Mouse (Mus musculus) CH12.LX (cell line): ENCODE measurements around the gene Rgs3. TPM values are rescaled to one million over a fixed set of nuclear protein-coding genes. Genes with fewer than 3 reads are reported as not detected.

ENCODE experiments used
- DNase-seq: peaks from one replicate; pipeline ENCODE4 v3.0.0-alpha.2; 2013; ENCODE audit errors: extremely low read depth
- H3K27ac ChIP-seq: 2 replicates; pipeline ENCODE4 v1.5.1; 2012; ENCODE audit warnings: low read depth, mild to moderate bottlenecking, control low read depth, moderate library complexity; ENCODE audit not compliant: insufficient read depth
- H3K27me3 ChIP-seq: replicated peaks from 2 replicates; pipeline ENCODE3; 2012; ENCODE audit warnings: inconsistent platforms
- H3K36me3 ChIP-seq, 2 experiments: replicated peaks in 1 of 2; 2 replicates each; pipeline versions ENCODE3 to v1.6.1; 2012; ENCODE audit warnings: inconsistent platforms in 1 of 2, low read length in 1 of 2, mild to moderate bottlenecking in 1 of 2, mixed read lengths in 1 of 2, moderate library complexity in 1 of 2; ENCODE audit not compliant: control insufficient read depth in 1 of 2, insufficient read depth in 1 of 2
- H3K4me1 ChIP-seq, 2 experiments: 2 replicates each; pipeline ENCODE4 v1.6.1; 2012; ENCODE audit warnings: inconsistent platforms in 1 of 2, moderate library complexity in 1 of 2; ENCODE audit not compliant: insufficient read depth in 2 of 2, control insufficient read depth in 1 of 2
- H3K4me2 ChIP-seq: 2 replicates; pipeline ENCODE4 v1.6.1; 2012; ENCODE audit warnings: low read depth, mild to moderate bottlenecking, control low read depth; ENCODE audit not compliant: poor library complexity, insufficient read depth, severe bottlenecking
- H3K4me3 ChIP-seq, 3 experiments: fragments of 150-350 bp in 1 of 3; sonication (generic) in 1 of 3; replicated peaks in 1 of 3; 2 replicates each; pipeline versions ENCODE3 to v1.5.1; 2011 to 2012; ENCODE audit warnings: low read depth in 2 of 3, low read length in 2 of 3, mild to moderate bottlenecking in 2 of 3, moderate library complexity in 2 of 3, control low read depth in 1 of 3, improper control_type of control experiment in 1 of 3, inconsistent platforms in 1 of 3, mixed read lengths in 1 of 3; ENCODE audit not compliant: poor library complexity in 1 of 3
- H3K79me2 ChIP-seq: replicated peaks from 2 replicates; pipeline ENCODE4 v1.6.1; 2012; ENCODE audit warnings: mild to moderate bottlenecking, moderate library complexity; ENCODE audit not compliant: control insufficient read depth, poor library complexity, insufficient read depth, severe bottlenecking; ENCODE audit errors: extremely low read depth
- H3K9ac ChIP-seq: 2 replicates; pipeline ENCODE4 v1.6.1; 2012; ENCODE audit warnings: low read depth, mild to moderate bottlenecking, control low read depth, moderate library complexity; ENCODE audit not compliant: insufficient read depth
- H3K9me3 ChIP-seq: replicated peaks from 2 replicates; pipeline ENCODE3; 2012; ENCODE audit warnings: low read length, inconsistent platforms, mixed read lengths
- BHLHE40 ChIP-seq: IDR thresholded peaks from 2 replicates; pipeline ENCODE4 v1.6.1; 2011; ENCODE audit warnings: mild to moderate bottlenecking, low read depth, low read length, improper control_type of control experiment
- CHD1 ChIP-seq: IDR thresholded peaks from 2 replicates; pipeline ENCODE4 v1.6.1; 2012; ENCODE audit warnings: low read depth, low read length, improper control_type of control experiment, inconsistent platforms
- CHD2 ChIP-seq: IDR thresholded peaks from 2 replicates; pipeline ENCODE4 v1.6.1; 2011; ENCODE audit warnings: low read length, improper control_type of control experiment
- CTCF ChIP-seq, 2 experiments: IDR thresholded peaks in 1 of 2; conservative IDR thresholded peaks in 1 of 2; 2 replicates each; pipeline ENCODE4 v1.5.1; 2011 to 2012; ENCODE audit warnings: low read depth in 2 of 2, low read length in 2 of 2, improper control_type of control experiment in 1 of 2, inconsistent platforms in 1 of 2, mild to moderate bottlenecking in 1 of 2, moderate library complexity in 1 of 2
- E2F4 ChIP-seq: IDR thresholded peaks from 2 replicates; pipeline ENCODE4 v1.6.1; 2011; ENCODE audit warnings: low read depth, low read length, improper control_type of control experiment; ENCODE audit not compliant: insufficient replicate concordance
- ELF1 ChIP-seq: IDR thresholded peaks from 2 replicates; pipeline ENCODE4 v1.6.1; 2014; ENCODE audit warnings: low read depth, mild to moderate bottlenecking, inconsistent platforms, low read length, improper control_type of control experiment
- EP300 ChIP-seq: IDR thresholded peaks from 2 replicates; pipeline ENCODE4 v1.6.1; 2011; ENCODE audit warnings: low read length, improper control_type of control experiment
- ETS1 ChIP-seq: conservative IDR thresholded peaks from 2 replicates; pipeline ENCODE4 v1.6.1; 2012; ENCODE audit warnings: low read depth, mild to moderate bottlenecking, inconsistent platforms, low read length, improper control_type of control experiment, moderate library complexity
- GABPA ChIP-seq: IDR thresholded peaks from 2 replicates; pipeline ENCODE4 v1.6.1; 2012; ENCODE audit warnings: low read depth, low read length, improper control_type of control experiment, inconsistent platforms; ENCODE audit not compliant: insufficient replicate concordance
- HCFC1 ChIP-seq: IDR thresholded peaks from 2 replicates; pipeline ENCODE4 v1.6.1; 2012; ENCODE audit warnings: low read depth, mild to moderate bottlenecking, inconsistent platforms, low read length, improper control_type of control experiment
- IRF4 ChIP-seq: IDR thresholded peaks from 2 replicates; pipeline ENCODE4 v1.6.1; 2014; ENCODE audit warnings: low read depth, mild to moderate bottlenecking, inconsistent platforms, low read length, improper control_type of control experiment
- JUN ChIP-seq: IDR thresholded peaks from 2 replicates; pipeline ENCODE4 v1.6.1; 2011; ENCODE audit warnings: low read depth, mild to moderate bottlenecking, low read length, improper control_type of control experiment, moderate library complexity; ENCODE audit not compliant: insufficient read depth
- JUND ChIP-seq: conservative IDR thresholded peaks from 2 replicates; pipeline ENCODE4 v1.6.1; 2011; ENCODE audit warnings: low read depth, low read length, improper control_type of control experiment
- KAT2A ChIP-seq: IDR thresholded peaks from 2 replicates; pipeline ENCODE4 v1.6.1; 2012; ENCODE audit warnings: low read length, improper control_type of control experiment, inconsistent platforms; ENCODE audit not compliant: insufficient replicate concordance
- MAFK ChIP-seq: IDR thresholded peaks from 2 replicates; pipeline ENCODE4 v1.6.1; 2011; ENCODE audit warnings: low read length, improper control_type of control experiment; ENCODE audit not compliant: insufficient replicate concordance
- MAX ChIP-seq: IDR thresholded peaks from 2 replicates; pipeline ENCODE4 v1.6.1; 2011; ENCODE audit warnings: low read length, improper control_type of control experiment
- MAZ ChIP-seq: IDR thresholded peaks from 2 replicates; pipeline ENCODE4 v1.6.1; 2012; ENCODE audit warnings: low read depth, mild to moderate bottlenecking, inconsistent platforms, low read length, improper control_type of control experiment, moderate library complexity
- MEF2A ChIP-seq: IDR thresholded peaks from 2 replicates; pipeline ENCODE4 v1.6.1; 2014; ENCODE audit warnings: low read depth, mild to moderate bottlenecking, inconsistent platforms, low read length, improper control_type of control experiment, borderline replicate concordance
- MXI1 ChIP-seq: IDR thresholded peaks from 2 replicates; pipeline ENCODE4 v1.6.1; 2011; ENCODE audit warnings: mild to moderate bottlenecking, low read depth, low read length, improper control_type of control experiment
- MYC ChIP-seq: IDR thresholded peaks from 2 replicates; pipeline ENCODE4 v1.6.1; 2011; ENCODE audit warnings: low read depth, mild to moderate bottlenecking, improper control_type of control experiment, low read length
- NELFE ChIP-seq: IDR thresholded peaks from 2 replicates; pipeline ENCODE4 v1.6.1; 2011; ENCODE audit warnings: low read depth, low read length, improper control_type of control experiment
- NRF1 ChIP-seq: IDR thresholded peaks from 2 replicates; pipeline ENCODE4 v1.6.1; 2014; ENCODE audit warnings: low read depth, mild to moderate bottlenecking, inconsistent platforms, low read length, improper control_type of control experiment, moderate library complexity
- PAX5 ChIP-seq: IDR thresholded peaks from 2 replicates; pipeline ENCODE4 v1.6.1; 2012; ENCODE audit warnings: low read length, inconsistent platforms, mixed read lengths
- POLR2A ChIP-seq: IDR thresholded peaks from 2 replicates; pipeline ENCODE4 v1.6.1; 2011; ENCODE audit warnings: low read depth, mild to moderate bottlenecking, improper control_type of control experiment, low read length
- POLR2AphosphoS2 ChIP-seq: IDR thresholded peaks from 2 replicates; pipeline ENCODE4 v1.6.1; 2011; ENCODE audit warnings: low read depth, low read length, improper control_type of control experiment
- RAD21 ChIP-seq: IDR thresholded peaks from 2 replicates; pipeline ENCODE4 v1.6.1; 2011; ENCODE audit warnings: low read depth, mild to moderate bottlenecking, low read length, improper control_type of control experiment, moderate library complexity
- RCOR1 ChIP-seq: conservative IDR thresholded peaks from 2 replicates; pipeline ENCODE4 v1.6.1; 2012; ENCODE audit warnings: low read depth, mild to moderate bottlenecking, inconsistent platforms, low read length, improper control_type of control experiment
- SIN3A ChIP-seq: IDR thresholded peaks from 2 replicates; pipeline ENCODE4 v1.6.1; 2012; ENCODE audit warnings: low read length, improper control_type of control experiment, inconsistent platforms
- SMC3 ChIP-seq: IDR thresholded peaks from 2 replicates; pipeline ENCODE4 v1.6.1; 2011; ENCODE audit warnings: low read depth, low read length, improper control_type of control experiment
- TBP ChIP-seq: conservative IDR thresholded peaks from 2 replicates; pipeline ENCODE4 v1.6.1; 2011; ENCODE audit warnings: low read depth, low read length, improper control_type of control experiment
- TCF12 ChIP-seq: IDR thresholded peaks from 2 replicates; pipeline ENCODE4 v1.6.1; 2014; ENCODE audit warnings: low read depth, mild to moderate bottlenecking, inconsistent platforms, low read length, improper control_type of control experiment
- UBTF ChIP-seq: IDR thresholded peaks from 2 replicates; pipeline ENCODE4 v1.6.1; 2012; ENCODE audit warnings: low read depth, mild to moderate bottlenecking, inconsistent platforms, low read length, improper control_type of control experiment, moderate library complexity
- USF1 ChIP-seq: IDR thresholded peaks from 2 replicates; pipeline ENCODE4 v1.6.1; 2014; ENCODE audit warnings: low read depth, mild to moderate bottlenecking, inconsistent platforms, low read length, improper control_type of control experiment
- USF2 ChIP-seq: conservative IDR thresholded peaks from 2 replicates; pipeline ENCODE4 v1.6.1; 2011; ENCODE audit warnings: low read depth, low read length, improper control_type of control experiment
- ZC3H11A ChIP-seq: IDR thresholded peaks from 2 replicates; pipeline ENCODE4 v1.6.1; 2012; ENCODE audit warnings: low read depth, mild to moderate bottlenecking, inconsistent platforms, low read length, improper control_type of control experiment
- ZKSCAN1 ChIP-seq: IDR thresholded peaks from 2 replicates; pipeline ENCODE4 v1.6.1; 2012; ENCODE audit warnings: low read depth, inconsistent platforms, low read length, improper control_type of control experiment, borderline replicate concordance
- ZMIZ1 ChIP-seq: IDR thresholded peaks from 2 replicates; pipeline ENCODE4 v1.6.1; 2012; ENCODE audit warnings: low read depth, mild to moderate bottlenecking, inconsistent platforms, low read length, improper control_type of control experiment
- ZNF384 ChIP-seq: IDR thresholded peaks from 2 replicates; pipeline ENCODE4 v1.6.1; 2012; ENCODE audit warnings: low read depth, low read length, improper control_type of control experiment, inconsistent platforms
- dilution Hi-C: fragments of 300-500 bp; cut with MboI; formaldehyde crosslinking; loops from 2 replicates; pipeline ENCODE4 v1.14.3; 2020; ENCODE audit warnings: low sequenced_read_pairs; ENCODE audit not compliant: extremely low pct_unique_long_range_greater_than_20kb, extremely low pct_ligation_motif_present
- in situ Hi-C: fragments of 300-500 bp; cut with MboI; formaldehyde crosslinking; loops from 3 replicates; pipeline ENCODE4 v1.14.3; 2019; ENCODE audit warnings: low sequenced_read_pairs, low pct_ligation_motif_present, low pct_unique_long_range_greater_than_20kb, mixed read lengths
- polyA plus RNA-seq: library from polyadenylated mRNA; unstranded; fragments of >175 nt; gene quantifications from 2 replicates; pipeline ENCODE4 v1.2.1, GENCODE M21; 2012; ENCODE audit warnings: low read depth; ENCODE audit not compliant: insufficient read length
- total RNA-seq, 2 experiments: library from RNA; depleted of rRNA; stranded (reverse); fragments of 300-350 nt in 1 of 2; fragments of >200 nt in 1 of 2; gene quantifications; 2 replicates each; pipeline ENCODE4 v1.2.3; 2012 to 2014

Gene Rgs3
- total and polyA plus RNA-seq, 3 experiments: 3.3 to 6.0 (median 3.5) TPM

GRCm38 (mm10) chr4:62697469-62697868, 137.8 kb downstream of the Rgs3 start:
- dilution Hi-C loops: no loop called here

DNA sequence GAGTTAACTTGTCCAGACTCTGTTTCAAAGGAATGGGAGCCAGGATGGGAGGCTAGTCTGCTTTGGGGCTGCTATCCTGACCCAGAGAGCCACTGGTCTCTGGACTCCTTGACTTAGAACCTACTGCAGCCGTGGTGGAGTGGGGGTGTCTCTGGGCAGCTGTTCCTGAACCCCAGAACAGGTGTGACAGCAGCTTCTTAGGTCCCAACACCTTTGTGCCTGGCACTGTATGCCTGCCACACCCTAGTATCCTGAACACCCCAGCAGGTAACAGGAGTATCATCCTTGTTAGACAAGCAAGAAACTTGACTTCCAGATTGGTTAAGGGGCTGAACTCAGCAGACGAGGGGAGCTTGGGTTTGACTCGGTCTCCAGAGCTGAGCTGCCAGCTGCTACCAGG, 138.9 kb downstream of the Rgs3 start:
- Histone ChIP-seq H3K27ac (no peak overlapping the region), H3K79me2 (no peaks in the 10 kb centered on the region), H3K4me1 (peaks cover 0 to 10% of the 10 kb centered on the region in 2 experiments; a peak in 1 of 4 replicates), H3K9ac (no peak overlapping the region), H3K27me3 (no peaks in the 10 kb centered on the region), H3K4me3 (no peak overlapping the region), H3K9me3 (no peaks in the 10 kb centered on the region), H3K36me3 (peaks cover 4 to 83% of the 10 kb centered on the region in 2 experiments), H3K4me2 (no peak overlapping the region)
- no peak for DNase-seq
- in situ Hi-C loops (no loop called here), dilution Hi-C loops (no loop called here)
- no peak for TF ChIP-seq MAFK
- TF ChIP-seq USF2: no peak
- no peak for TF ChIP-seq JUND
- TF ChIP-seq POLR2A: no peak

More at GRCm38 (mm10) chr4:62697469-62697868, 137.8 kb downstream of the Rgs3 start:
- Histone ChIP-seq H3K4me1 (peaks cover 0 to 10% of the 10 kb centered on the region in 2 experiments; a peak in 1 of 4 replicates), H3K4me3 (no peak overlapping the region), H3K27me3 (no peaks in the 10 kb centered on the region), H3K79me2 (no peaks in the 10 kb centered on the region), H3K36me3 (peaks cover 4 to 86% of the 10 kb centered on the region in 2 experiments), H3K9me3 (no peaks in the 10 kb centered on the region), H3K4me2 (no peak overlapping the region), H3K9ac (no peak overlapping the region), H3K27ac (no peak overlapping the region)
- peak; percentile 68 for DNase-seq
- in situ Hi-C loops: no loop called here
- TF ChIP-seq ZC3H11A (peak; percentile 85), UBTF (no peak), ZNF384 (no peak), USF1 (no peak), CHD2 (no peak), KAT2A (no peak), CTCF (conservative IDR thresholded peaks at IDR 0.05 in 1 of 2, IDR thresholded peaks at IDR 0.05 in 1 of 2; ENCODE audit: low read depth in 2 of 2, low read length in 2 of 2) (peak; percentile 41 to 96), MAFK (no peak), TCF12 (no peak), SMC3 (peak; percentile 98), BHLHE40 (no peak), MXI1 (no peak), POLR2A (no peak), RCOR1 (no peak), TBP (no peak), GABPA (no peak), HCFC1 (no peak), ZMIZ1 (no peak), ETS1 (no peak), JUND (no peak), SIN3A (no peak), EP300 (no peak), PAX5 (no peak), USF2 (no peak), MAX (no peak), CHD1 (no peak), E2F4 (no peak), ELF1 (peak; percentile 67), RAD21 (peak; percentile 96), IRF4 (0 out of 2 replicates have a peak, but pooled peaks have one; percentile 27), ZKSCAN1 (no peak), NRF1 (no peak), NELFE (no peak; the same call in 1 of the 2 replicates), JUN (no peak), MEF2A (no peak), POLR2AphosphoS2 (no peak), MAZ (no peak), MYC (no peak)
